Mouse (Mus musculus) layer of hippocampus, postnatal 36 days (tissue): ENCODE results near the gene Txnrd1. TPM values are rescaled to one million over a fixed set of nuclear protein-coding genes. Genes with fewer than 3 reads are reported as not detected.

Experiments
- DNase-seq, 2 experiments: peaks; one replicate each; pipeline ENCODE4 v3.0.0; 2022
- total RNA-seq, 2 experiments: library from RNA; stranded (reverse); gene quantifications; 2 replicates each; pipeline ENCODE4 v1.2.3; 2021

Txnrd1 gene
- total RNA-seq, 2 experiments from 2014 or later, result 49.0 to 53.9 TPM

DNA sequence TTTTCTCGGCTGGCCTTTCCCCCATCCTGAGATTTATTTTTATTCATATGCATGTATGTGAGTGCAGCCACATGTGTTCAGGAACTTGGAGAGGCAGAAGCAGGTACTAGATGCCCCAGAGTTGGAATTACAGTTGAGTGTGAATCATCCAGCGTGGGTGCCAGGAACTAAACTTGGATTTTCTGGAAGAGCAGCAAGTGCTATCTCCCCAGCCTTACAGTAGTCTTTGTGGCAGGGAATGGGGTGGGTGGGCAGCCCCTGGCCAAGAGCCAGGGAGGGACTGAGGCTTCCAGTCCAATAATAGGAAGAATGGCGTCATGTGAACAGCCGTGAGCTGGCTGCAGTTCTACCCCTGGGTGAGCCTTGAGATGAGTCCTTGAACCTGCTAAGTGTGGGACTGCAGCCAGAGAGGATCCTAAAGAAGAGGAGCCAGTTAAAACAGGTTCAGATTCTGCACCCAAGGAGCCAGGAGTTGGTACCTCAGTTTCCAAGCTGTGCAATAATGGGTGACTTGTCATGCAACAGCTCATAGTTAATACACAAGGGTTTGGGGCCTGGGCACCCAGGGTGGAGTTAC lies 85.7 kb downstream of the Txnrd1 start:
- DNase-seq, result no peak

DNA sequence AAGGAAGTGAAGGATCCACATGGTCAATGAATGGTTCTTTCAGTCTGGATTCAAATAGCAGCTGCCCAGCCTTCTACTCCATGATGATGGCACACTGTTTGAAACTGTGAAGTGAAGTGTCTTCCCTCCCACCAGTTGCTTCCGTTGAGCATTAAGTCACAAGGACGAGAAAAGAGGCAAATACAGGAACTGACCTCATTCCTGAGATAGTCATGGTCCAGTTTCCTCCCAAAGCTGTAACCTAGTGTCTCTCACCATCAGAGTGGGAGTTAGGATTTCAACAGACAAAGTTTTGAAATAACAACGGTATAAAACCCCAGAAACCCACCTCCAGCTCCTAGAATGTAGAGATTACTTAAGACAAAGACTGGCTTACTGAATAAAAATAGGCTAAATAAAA lies 89.8 kb downstream of the Txnrd1 start:
- DNase-seq, result no peak

DNA sequence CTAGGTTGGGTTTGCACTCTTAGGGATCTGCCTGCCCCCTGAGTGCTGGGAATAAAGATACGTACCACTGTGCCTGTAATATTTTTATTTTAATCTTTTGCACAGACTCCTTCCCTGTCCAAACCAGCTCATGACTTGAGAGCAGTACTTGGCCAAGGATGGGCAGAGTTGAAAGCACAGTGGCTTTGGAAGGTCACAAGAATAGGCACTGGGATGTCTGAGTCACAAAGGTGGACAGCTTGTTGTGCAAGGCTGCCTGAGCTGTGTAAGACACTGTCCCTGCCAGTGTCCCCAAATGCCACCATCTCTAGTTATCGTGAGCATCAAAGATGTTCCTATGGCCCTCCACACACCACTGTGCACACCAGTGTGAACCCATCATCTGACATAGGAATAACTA lies 91.0 kb downstream of the Txnrd1 start:
- DNase-seq, result no peak

DNA sequence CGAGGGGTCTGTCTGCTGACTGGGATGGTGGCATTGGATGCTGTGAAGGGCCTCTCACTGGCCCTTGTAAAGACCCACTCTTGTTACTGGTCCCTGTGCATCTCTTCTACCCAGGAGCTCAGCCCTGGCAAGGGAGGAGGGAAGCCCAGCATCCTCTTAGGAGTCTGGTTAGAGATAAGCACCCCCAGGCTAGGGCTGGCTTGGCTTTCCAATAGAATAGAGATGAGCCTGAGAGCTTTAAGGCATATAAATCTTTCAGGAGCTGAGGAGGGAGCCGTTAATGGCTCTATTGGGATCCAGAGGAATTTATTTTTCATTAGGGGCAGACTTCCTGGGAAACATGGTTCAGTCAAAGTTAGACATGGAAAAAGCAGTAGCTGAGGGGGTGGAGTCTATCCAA lies 91.9 kb downstream of the Txnrd1 start:
- DNase-seq, result no peak

DNA sequence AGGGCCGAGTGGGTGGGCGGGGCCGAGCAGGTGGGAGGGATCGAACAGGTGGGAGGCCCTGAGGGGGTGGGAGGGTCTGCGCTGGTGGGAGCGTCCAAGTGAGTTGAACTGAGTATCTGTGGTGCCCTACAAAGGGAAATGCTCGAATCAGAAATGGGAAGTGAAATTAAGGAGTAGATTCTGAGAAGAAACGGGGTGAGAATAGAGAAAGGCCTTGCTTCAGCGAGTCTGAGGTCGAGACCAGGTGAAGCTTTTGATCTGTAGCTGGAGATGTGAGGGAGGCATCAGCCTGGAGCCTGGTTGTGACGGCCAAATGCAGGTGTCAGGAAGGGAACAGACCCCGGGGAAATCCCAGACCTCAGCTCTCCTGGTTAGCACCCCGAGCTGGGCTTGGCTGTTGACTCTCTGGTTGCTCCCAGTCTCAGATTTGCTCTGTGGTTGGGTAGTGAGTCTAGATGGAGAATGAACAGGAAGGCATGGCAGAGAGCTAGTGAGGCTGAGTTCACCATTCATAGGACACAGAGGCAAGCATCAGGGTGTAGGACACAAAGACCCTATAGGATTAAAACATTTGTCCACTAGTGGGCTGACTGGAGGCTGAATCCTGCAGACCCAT lies 101.4 kb downstream of the Txnrd1 start:
- no peak for DNase-seq

DNA sequence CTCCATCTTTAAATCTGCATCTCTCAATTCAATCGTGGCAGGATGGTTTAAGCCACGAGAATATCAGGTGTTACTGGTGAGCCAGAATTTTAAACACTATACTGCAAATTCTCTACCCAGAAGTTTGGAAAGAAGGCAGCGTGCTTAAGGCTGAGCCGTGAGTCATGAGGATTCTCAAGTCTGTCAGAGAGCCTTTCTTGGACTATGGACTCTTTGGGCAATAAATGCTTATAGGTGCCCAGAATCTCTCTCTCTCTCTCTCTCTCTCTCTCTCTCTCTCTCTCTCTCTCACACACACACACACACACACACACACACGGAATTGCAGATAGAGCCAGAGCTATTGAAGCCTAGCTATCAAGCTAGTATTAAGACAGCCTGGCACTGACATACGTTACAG lies 102.0 kb downstream of the Txnrd1 start:
- DNase-seq, result no peak

Other genes with a start within 250 kb of the Txnrd1 start
- 10 to 100 TPM; 18.0 to 23.8 TPM for gene 1190007I07Rik, start 210.7 kb upstream of the Txnrd1 start, total RNA-seq
- gene Tdg, start 204.1 kb upstream of the Txnrd1 start, total RNA-seq, result 10 to 100 TPM; 41.8 to 48.0 TPM
- gene Glt8d2, start 143.3 kb upstream of the Txnrd1 start, total RNA-seq, result 10 to 100 TPM; 17.1 to 19.9 TPM
- 10 to 100 TPM; 53.6 to 58.1 TPM for gene Hcfc2, start 137.8 kb upstream of the Txnrd1 start, total RNA-seq
- gene Nfyb, start 69.8 kb upstream of the Txnrd1 start, total RNA-seq, result 10 to 100 TPM; 64.4 to 66.8 TPM
- 1 to 10 TPM; 1.5 to 1.9 TPM for gene Eid3, start 32.7 kb downstream of the Txnrd1 start, total RNA-seq
- gene Chst11, start 151.5 kb downstream of the Txnrd1 start, total RNA-seq, result 10 to 100 TPM; 53.7 to 54.5 TPM